Mouse (Mus musculus): ENCODE measurements around the gene Htra3.
A peak's percentile ranks its signal among the peaks of the same experiment; 100 is the strongest.

Htra3 gene

DNA sequence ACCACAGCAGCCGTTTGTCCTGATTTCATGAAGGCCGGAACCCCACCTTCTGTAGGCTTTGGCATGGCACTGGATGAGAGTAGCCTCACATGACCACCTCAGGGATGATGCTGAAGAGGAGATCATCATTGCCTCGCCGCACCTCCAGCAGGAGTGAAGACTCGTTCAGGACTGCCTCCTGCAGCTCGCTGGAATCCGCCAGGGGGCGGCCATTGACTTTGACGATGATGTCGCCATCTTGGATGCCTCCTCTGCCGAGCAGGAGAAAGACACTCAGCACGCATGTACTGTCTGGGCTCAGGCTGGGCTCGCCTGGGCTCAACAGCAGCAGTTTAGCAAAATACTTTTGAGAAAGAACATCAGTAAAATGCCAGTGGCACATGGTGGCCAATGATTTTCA is 26.7 kb downstream of the Htra3 start:
- no peak for DNase-seq (ENCODE audit: low read depth)

DNA sequence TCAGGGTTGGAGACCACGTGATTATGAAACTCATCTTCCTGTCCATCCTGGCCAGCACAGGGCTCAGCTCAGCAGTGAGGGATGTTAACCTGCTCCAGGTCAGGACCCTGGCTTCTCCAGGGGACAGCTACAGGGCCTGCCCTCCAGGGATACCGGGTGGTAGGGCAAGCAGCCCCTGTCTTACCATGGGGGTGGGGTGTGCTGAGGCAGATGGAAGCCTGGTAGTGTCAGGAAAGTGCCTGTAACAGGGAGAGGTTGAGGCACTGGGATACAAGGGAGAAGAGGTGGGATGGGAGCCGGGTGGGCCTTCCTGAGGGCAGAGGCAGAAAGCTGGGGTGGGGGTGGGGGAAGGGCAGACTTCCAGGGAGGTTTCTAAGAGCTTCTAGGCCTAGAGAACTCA is 27.3 kb downstream of the Htra3 start:
- no peak for DNase-seq (ENCODE audit: low read depth)

DNA sequence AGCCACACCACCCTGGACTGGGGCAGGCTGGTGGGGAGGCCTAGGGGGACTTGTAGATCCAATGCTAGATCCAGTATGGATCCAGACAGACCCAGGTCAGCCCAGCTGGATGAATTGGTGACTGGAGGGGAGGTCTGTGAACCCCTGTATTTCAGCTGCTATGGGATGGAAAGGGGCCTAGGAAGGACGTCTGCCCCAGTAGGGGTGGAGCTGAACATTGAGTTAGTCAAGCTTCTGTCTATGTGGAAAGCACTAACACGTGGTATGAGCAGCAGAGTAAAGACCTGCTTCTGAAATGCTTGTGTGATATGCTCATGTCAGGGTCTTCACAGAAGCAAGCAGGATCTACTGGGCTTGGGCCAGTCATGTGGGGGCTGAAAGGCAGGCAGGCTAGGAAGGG is 31.4 kb downstream of the Htra3 start:
- DNase-seq (ENCODE audit: low read depth), result no peak

DNA sequence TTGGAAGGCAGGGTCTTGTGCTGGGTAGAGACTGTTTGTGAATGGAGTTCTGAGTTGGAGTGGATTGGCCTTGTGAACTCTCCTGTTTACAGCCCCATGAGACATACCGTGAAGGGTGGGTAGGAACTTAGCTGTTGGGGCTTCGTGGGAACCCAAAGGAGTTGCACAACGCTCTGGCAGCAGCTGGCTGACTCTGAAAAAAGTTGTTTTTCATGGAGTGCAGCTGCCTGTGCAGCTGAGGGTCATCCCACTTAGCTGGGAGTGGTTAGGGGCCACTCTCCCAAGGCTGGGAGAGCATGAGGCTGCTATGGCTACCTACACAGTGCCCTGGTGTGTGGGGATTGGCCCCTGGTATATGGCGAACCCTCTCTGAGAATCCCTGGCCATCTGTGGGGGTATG is 32.0 kb downstream of the Htra3 start:
- DNase-seq (ENCODE audit: low read depth), result no peak

DNA sequence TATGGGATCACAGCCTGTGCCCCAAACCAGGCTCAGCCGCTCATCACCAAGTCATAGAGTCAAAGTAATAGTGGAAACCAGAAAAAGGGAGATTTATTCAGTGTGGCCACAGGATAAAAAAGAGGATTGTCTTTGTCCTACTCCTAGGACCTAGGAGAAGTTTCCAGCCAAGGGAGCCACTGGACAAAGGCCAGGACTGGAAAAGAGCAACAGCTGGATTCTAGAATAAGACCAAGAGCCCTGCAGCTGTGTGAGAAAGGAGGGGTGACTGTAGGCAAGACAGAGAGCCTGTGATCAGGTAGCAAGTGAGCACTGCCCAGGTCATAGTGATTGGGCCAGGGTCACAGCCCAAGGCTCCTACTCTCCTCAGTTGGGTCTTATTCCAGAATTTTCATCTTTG is 32.7 kb downstream of the Htra3 start:
- DNase-seq (ENCODE audit: low read depth), result no peak

DNA sequence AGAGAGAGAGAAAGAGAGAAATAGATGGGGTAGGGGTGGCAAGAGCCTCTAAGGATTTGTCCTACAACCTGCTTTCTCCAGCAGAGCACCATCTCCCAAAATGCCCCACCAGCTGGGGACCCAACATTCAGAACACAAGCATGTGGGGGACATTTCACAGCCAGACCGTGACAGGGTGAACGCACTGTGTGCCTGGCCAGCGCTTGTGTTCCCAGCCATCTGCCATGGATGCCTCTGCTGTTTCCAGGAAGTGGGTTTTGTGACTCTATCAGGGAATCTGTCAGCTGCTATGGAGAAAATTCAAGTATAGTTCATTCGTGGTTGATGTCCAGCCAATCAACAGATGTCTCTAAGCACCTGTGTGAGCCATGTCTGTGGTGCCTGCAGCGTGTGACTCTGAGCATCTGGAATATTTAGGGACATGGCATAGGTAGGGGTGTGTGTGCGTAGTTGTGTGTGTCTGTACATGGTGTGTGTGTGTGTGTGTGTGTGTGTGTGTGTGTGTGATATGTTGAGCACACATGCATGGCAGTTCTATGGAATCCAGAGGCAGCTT is 33.6 kb downstream of the Htra3 start:
- no peak for DNase-seq (ENCODE audit: low read depth)

DNA sequence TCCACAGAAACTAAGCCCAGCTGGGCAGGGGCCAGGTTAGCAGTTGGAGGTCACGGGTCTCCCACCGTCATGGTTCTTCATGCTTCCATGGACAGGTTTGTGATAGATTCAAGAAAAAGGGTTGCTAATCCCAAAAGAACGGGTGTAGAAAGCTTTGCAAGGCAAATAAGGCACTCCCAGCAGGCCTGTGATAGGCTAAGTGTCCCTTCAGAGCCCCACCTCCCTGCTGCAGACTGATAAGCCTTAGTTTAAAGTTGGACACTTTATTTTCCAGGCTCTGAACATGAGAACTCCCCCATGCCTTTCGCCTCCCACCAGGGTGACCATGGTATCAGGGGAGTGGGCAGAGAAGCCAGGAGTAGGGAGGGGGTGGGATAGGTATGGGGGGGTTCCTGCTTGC is 35.5 kb downstream of the Htra3 start:
- no peak for DNase-seq (ENCODE audit: low read depth)

DNA sequence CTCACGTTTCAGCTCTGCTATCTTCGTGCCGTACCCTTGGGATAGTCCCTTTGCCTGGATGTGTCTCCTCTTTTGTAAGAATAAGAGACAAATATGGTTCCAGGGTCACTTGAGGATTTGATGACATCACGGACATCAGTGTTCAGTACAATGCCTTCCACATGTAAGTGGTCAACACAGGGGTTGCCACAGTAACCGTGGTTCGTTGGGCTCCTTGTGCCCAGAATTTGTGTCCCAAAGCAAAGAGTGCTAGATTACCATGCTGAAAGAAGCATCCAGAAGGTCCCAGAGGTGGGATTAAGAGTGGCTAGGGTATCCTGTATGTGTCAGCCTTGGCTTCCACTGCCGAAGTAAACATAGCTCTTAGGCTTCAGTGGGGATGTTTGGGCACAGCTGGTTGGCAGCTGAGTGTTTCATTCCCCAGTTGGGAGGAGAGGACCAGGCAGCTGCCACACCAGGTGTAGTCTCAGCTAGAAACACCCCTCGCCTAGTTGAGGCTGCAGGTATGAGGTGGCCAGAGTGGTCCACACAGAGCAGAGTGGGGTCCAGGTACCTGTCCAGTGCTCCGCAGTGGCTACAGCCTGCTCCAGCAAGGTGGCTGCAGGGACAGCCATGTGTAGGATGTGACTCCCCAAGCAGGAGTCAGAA is 36.1 kb downstream of the Htra3 start:
- no peak for DNase-seq (ENCODE audit: low read depth)

DNA sequence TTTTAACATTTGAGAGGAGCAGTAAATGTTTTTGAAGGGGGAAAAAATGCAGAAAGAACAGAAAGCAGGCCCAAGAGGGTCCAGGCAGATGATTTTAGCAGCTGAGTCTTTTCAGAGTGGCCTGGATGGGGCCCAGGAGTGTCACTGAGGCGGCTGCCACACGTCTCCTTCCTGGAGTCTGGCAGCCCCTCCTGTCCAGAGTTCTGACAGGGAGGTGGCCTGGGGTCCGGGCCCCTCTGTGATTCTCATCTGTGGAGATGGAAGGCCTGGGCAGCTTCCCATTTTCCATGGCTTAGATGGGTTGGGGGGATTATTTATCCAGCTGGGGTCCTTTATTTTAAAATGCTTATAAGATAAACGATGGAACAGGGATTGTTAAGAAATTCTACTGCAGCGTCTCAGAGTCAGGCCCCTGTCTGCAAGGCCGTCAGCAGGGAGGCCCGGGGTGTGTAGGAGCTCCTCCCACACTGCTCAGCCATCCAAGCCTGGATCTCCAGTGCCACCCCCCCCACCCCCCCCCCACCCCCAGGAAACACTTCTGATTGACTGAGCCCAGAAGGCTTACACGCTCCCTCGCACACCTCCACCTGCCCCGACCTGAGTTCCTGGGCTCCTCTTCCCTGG is 37.5 kb downstream of the Htra3 start:
- no peak for DNase-seq (ENCODE audit: low read depth)

DNA sequence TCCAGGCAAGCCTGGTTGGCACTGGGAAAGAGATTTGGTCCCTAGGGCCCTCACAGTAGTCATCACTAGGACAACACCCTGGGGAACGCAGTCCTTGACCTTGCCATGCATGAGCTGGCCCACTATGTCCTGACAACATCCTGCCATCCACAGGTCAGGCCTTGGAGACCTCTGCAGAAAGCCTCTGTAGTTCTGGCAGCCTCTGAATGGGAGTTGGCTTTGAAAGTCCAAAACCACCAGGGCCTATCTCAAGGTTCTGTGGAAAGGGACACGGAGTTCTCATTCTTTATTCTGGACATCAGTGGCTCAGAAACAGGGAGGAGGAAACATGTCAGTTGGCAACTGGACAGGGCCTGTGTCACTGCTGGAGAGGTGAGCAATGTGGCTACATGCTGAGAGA is 43.6 kb downstream of the Htra3 start:
- DNase-seq (ENCODE audit: low read depth), result no peak

DNA sequence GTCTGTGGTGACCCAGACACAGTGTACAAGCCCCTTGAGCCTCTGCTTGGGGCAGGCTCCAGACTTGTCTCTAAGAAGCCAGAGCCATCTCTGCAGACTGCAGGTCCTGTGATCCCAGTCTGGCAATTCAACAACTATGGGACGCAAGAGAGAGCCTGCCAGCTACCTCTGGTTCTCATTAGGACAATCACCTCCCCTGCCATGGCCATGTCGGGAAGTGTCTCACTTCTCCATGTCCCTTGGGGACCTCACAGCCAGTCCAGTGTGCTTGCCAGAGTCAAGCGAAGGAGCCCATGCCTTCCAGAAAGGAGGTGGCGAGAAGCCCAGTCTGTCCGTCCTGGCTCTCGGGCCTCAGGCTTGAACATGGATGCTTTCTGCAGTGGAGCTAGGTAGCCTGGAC is 46.7 kb downstream of the Htra3 start:
- no peak for DNase-seq (ENCODE audit: low read depth)

DNA sequence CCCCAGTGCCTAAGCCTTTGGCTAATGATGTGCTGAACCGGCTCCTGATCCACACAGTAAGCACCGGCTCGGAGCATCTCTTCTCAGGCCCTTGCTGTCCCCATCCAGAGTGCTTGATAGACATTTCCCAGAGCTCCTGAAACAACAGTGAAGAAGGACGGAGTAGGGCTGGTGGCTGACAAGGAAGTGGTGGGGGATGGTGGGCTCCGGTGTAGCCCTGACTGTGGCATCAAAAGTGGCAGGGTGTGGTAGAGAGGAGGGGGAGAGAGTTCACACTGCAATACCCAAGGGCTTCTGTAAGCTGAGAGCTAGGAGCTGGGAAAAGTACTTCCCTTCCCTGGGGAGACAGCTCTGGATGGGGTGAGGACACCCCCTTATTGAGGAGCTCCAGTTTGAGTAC is 47.8 kb downstream of the Htra3 start:
- DNase-seq (ENCODE audit: low read depth), result no peak

DNA sequence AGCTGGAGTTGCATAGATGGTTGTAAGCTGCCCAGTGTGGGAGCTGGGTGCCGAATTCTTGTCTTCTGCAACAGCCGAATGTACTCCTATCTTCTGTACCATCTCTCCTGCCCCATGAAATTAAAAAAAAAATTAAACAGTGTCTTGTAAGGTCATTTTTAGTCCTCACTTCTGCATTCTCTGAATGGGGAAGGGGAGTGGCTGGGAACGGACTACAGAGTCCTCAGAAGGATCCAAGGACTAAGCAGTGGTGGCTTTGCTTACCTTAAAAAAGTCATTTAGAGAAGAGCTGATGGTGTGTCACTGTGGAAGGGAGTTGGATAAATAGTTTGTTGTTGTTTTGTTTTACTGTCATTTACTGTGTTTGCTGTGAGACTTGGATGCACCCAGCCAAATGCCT is 48.4 kb downstream of the Htra3 start:
- no peak for DNase-seq (ENCODE audit: low read depth)

DNA sequence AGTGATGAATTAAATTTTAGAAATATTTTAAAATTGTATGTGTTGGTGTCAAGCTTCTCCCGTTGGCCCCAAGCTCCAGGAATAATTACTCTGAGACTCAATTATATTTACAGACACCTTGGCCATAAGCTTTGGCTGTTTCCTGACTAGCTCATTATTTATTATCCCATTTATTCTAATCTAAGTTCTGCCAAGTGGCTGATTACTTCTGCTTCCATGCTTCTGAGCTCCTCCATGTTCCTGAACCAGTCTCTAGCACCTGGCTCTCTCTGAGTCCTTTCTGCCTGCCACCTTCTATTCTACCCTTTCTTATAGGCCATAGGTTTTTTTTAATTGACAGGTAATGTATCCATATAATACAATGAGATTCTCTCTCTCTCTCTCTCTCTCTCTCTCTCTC is 48.9 kb downstream of the Htra3 start:
- DNase-seq (ENCODE audit: low read depth), result no peak

DNA sequence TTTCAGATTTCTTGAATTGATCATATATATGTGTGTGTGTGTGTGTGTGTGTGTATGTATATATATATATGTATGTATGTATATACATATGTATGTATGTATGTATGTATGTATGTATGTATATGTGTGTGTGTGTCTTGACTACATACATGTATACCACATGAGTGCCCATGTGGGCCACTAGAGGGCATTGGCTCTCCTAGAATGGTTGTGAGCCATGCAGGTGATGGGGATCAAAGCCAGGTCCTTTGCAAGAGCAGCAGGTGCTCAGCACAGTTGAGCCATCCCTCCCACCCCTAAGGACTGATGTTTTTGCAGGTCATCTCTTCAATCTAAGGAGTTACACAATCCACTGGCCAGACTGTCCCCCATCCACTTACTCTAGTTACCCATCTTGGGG is 50.2 kb downstream of the Htra3 start:
- DNase-seq (ENCODE audit: low read depth), result peak; percentile 24

DNA sequence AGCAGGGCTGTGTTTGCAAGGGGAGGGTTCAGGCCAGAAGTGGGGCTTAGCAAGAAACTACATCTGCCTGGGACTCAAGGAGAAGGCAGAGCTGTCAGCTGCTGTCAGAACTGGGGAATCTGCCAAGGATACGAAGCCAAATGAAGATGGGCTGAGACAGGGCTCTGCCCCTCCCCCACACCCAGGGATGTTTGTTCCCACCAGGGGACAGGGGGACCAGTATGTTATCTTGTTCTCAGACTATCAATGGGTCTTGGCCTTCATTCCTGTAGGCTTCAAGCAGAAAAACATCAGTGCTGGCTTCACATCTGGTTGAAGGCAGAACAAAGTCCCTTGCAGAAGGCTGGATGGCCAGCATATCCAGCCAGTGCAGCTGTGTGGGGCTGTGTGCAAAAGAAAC is 50.9 kb downstream of the Htra3 start:
- DNase-seq (ENCODE audit: low read depth), result no peak

DNA sequence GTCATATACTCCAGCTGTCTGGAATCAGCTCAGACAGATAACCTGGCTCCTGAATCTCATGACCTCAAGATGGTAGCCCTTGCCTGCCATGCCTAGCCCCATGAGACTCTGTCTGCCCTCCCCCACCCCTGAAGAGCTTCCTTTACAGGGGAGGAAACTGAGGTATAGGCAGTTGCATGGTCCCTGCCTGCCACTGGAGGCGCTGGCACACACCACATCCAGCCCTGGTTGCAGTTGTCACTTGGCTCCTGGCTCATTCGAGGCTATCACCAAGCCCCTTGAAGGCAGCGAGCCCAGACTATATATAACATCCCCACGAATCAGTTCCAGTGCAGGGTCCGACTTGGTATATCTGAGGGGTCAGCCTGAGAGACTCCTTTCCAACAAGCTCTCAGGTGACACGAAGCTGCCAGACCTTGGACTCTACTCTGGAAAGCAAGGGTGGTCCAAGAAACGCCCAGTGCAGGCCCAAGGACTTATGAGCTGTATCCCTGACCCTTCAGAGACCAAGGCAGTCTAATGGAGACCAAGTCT is 52.2 kb downstream of the Htra3 start:
- DNase-seq (ENCODE audit: low read depth), result no peak

DNA sequence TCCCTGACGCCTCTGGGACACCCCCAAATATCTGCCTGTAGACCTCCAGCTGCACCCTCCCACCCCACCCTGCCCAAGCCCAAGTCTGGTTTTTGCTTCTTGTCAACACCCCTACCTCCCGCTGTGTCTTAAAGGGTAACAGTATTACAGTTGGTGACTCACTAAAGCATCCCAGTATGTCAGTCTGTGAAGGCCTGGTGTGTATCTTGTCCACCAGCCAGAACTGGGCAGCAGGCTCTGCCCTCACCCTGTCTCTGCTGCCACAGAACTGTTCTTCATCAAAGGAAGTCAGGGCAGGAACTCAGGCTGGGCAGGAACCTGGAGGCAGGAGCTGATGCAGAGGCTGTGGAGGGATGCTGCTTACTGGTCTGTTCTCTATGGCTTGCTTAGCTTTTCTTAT is 53.2 kb downstream of the Htra3 start:
- peak; percentile 27 for DNase-seq (ENCODE audit: low read depth)

DNA sequence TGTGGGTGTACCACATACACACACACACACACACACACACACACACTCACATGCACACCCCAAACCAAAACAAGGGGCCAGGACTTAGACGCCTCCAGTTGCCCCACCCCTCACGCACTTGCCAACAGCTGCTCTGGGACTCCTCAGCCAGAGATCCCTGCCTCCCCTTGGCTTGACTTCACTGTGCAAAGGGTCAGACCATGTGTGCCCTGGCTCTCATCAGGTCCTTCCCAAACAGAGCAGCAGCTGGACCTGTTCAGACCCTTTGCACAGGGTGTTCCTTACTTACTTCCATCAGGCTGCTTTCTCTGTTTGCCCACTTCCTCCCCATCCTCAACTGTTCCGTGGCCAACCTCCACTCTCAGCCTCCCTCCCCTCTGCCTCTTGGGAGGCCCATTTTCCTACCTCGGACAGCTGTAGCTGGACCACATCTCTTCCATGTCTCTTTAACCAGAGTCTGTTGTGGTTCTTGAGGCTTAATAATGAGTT is 54.8 kb downstream of the Htra3 start:
- DNase-seq (ENCODE audit: low read depth), result peak; percentile 82

DNA sequence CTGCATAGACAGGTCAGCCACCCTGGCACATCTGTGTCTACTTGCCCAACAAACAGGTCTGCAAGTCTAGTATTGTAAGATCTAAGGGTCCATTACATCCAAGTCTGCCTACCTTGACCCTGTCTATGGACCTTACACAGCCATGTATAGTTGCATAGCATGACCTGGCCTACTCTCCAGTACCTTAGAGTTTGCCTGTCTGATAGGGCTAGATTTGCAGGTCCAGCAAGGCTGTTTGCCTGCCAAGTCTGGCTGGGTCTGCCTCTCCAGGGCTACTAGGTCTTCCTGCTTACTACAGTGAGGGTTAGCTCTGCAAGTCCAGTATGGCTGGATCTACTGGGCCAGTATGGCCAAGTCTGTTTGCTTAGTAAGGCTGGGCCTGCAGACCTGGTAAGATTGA is 55.8 kb downstream of the Htra3 start:
- DNase-seq (ENCODE audit: low read depth), result no peak

DNA sequence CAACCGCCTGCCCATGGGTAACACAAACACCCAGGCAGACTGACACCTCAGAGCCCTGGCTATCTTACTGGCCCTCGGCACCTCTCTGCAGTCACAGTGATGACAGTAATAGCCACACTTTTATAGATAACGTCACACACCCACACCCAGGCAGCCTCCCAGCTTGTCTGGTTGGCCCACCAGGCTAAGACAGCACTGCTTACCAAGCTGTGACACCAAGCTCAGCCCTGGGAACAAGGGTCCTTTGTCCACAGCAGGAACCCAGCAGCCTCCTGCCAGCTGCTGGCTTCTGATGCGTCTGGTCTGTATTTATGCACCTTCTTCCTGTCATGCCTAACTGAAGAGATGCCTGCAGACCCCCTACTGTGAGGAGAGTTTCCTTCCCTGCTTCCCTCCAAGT is 58.5 kb downstream of the Htra3 start:
- no peak for DNase-seq (ENCODE audit: low read depth)

DNA sequence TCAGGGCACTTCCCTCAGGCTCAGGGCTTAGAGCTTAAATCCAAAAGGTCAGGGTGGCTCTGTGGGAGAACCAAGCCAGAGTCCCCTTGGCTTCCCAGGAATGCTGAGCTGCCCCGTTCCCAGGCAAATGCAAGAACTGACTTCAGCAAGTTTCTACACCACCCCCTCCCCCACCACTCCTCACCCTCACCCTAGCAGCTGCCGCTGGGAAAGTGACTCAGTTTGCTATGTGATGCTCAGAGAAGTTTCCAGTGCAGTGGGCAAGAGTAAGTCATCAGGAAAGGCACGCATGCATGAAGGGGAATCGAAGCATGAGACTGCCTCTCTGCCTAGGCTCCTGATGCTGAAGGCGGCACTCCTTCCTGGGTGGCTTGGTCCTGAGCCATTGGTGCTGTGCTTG is 62.6 kb downstream of the Htra3 start:
- DNase-seq (ENCODE audit: low read depth), result no peak

DNA sequence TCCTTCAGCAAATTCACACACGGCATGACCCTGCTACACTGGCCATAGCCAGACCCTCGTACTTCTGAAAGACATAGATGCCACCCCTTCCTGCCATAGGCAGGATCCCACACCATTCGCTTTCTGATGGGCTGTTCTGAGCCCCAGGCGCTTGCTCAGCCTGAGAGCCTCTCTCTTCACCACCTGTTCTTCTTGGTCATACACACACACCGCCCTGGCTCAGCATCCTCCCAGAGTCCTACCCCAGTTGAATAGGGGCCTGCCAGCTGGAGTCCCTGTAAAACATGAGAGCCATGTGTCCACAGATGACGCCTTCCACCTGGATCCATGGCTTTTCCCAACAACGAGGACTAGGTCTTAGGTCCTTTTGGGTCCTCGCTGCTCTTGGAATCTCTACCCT is 66.9 kb downstream of the Htra3 start:
- no peak for DNase-seq (ENCODE audit: low read depth)

DNA sequence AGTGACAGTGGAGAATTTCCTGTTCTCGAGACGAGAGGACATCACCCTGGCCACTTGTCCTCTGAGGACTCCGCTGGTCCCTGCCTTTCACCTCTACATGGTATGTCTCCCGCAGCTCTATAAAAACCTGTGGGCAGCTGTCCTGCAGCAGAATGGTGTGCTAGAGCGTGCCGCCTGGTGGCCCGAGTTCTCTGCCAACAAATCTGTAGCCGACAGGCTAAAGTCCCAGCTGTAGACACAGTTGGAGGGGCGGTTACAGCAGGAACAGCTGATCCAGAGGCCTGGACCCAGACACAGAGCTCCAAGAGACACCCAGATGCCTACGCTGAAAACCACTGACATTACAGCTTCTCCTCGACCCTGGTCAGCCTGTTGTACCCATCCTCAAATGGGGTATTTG is 67.7 kb downstream of the Htra3 start:
- DNase-seq (ENCODE audit: low read depth), result no peak

All from 416B (cell line).